Mouse (Mus musculus) erythroblast, adult 5-6 weeks (primary cell): Measurements from ENCODE around the gene Tmem266. TPM values are rescaled to one million over a fixed set of nuclear protein-coding genes. Genes with fewer than 3 reads are reported as not detected.

Experiments used
- ATAC-seq: replicated peaks from 2 replicates; pipeline ENCODE4 v1.8.0; 2016; ENCODE audit warnings: moderate number of reproducible peaks, mild to moderate bottlenecking, moderate TSS enrichment, inconsistent platforms; ENCODE audit not compliant: poor library complexity, low FRiP score, severe bottlenecking
- total RNA-seq, 2 experiments: library from RNA; stranded (forward) in 1 of 2; stranded (reverse) in 1 of 2; fragments of 150-400 nt in 1 of 2; fragments of 200-764, 138-1000 nt in 1 of 2; gene quantifications; 2 replicates each; pipeline versions ENCODE4 v1.2.3 to v1.2.4; 2015 to 2017; ENCODE audit warnings: low replicate concordance in 2 of 2

The Tmem266 gene
- total RNA-seq, 2 experiments from 2014 or later = not detected

DNA sequence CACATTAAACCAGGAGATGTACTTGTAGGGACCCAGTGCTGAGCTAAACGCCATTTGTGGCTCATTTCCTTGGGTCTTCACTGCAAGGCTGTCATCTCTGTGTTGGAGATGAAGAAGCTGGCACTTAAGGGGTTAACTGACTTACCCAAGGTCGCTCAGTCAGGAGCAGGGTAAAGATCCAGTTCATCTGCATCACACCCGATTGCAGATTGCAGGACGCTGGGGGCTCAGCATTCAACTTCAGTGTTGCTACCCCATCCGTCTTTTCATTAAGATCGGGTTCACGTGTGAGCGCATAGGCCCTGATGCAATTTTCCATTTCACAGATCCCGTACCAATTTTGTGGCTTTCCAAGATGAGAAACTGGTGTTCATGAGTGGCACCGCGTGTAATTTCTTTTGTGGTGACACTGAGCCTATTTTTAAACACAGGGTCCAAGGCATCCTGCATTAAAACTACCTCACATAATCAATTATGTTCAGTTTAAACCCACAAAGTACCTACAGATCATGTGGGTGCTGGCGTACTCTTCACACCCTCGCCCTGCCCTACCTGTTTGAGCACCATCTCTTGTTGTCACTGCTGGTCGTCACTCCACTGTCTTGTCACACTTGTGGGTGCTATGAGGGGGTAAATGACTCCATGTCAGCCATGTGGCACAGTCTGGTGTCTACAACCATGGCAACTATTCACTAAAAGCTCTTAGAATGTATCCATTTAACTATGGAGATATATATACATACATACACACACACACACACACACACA lies 1.6 kb downstream of the Tmem266 start:
- no peak for ATAC-seq

DNA sequence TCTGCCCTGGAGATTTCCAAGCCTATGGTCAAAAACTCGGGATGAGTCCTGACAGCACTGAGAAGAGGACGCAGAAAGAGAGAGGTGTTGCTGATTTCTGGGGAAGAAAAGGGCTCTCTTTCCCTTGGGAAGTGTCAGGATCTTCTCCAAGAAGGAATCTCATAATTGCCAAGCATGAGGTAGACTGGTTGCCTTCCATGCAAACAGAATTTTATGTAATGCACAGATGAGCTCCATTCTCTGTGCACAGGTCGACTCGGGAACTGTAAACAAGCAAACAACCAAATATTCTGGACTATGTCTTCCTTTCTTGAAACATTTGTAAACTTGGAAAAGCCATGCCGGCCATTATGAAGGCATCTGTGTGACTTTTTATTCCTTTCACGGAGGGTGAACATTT lies 2.7 kb downstream of the Tmem266 start:
- ATAC-seq = no peak

DNA sequence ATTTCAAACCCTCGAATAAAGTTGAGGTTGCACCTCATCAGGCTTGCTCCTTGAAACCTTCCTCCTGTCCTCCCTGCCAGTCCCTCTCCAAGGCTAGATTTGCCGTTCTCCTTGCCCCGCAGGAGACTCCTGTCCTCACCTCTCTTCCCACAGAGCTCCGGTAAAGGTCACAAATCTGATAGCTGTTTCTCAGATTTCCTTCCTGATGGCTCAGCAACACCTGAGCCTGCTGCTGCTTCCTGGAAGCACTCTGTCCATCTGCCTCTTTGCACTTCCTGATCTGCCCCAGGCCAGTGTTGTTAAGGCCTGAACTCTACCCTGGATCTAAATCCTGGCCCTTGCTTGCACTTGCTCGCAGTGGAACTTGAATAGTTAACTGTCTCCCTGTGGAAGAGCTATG lies 5.8 kb downstream of the Tmem266 start:
- no peak for ATAC-seq

GRCm38 (mm10) chr9:55332949-55333348 lies 6.2 kb downstream of the Tmem266 start:
- no peak for ATAC-seq

DNA sequence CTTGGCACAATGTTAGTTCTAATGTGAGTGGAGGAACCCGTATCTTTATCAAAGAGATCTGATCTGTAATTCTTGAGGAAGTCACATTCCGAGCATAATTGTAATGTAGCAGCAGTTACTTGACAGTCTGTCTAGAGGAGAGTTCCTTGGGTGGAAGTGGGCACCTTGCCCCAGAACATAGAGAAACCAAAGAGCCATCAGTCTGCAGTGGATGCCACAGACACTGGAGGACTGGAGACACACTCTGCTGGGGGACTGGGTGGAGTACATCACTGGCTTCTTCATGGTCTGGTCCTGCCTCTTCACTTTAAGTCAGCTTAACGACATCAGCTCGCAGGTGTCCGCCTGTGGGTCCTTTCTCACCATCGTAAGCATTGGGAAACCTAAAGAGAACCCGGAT lies 17.5 kb downstream of the Tmem266 start:
- ATAC-seq = no peak

GRCm38 (mm10) chr9:55345332-55345731 lies 18.6 kb downstream of the Tmem266 start:
- no peak for ATAC-seq

DNA sequence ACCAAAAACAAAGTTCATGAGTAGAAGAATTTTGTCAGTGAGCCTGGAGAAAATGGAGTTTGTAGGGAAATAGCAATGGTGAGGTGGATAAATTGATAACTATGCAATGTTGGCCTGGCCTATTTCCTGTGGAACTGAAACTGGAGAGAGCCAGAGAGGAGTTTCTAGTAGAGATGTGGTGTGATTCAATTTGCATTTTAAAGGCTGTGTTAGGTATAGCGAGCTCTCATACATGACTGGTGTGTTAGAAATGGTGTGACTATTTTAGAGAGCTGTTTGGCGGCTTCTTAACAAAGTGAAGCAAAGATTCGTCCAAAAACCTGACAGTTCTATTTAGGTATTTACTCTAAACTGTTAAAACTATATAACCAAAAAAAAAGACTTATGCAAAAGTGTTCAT lies 22.0 kb downstream of the Tmem266 start:
- no peak for ATAC-seq

- no peak for ATAC-seq
These were observed 28.0 kb downstream of the Tmem266 start for GRCm38 (mm10) chr9:55354686-55355085.

DNA sequence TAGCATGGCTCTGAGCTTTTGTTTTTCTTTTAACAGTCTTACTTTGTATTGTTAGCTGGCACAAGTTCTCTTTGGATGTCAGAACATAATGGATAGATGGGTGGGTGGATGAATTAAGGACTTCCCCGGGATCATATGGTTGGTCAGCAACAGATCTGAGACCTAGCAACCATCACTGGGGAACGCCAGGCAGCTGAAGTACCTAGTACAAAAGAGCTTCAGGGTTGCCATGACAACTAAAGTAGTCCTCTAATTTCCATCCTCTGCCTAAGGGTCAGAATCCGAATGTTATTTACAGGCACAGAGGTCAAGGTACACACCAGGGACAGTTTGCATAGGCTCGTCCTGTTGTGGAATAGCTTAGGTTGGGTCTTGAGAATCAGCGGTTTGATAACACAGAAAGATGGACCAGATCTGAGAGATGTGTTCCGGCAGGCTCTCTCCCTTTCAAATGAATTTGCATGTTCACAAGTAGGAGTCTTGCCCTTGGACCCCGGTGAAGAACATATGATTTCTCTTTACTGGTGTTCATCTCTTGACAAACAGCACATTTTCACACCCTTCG lies 28.6 kb downstream of the Tmem266 start:
- no peak for ATAC-seq

DNA sequence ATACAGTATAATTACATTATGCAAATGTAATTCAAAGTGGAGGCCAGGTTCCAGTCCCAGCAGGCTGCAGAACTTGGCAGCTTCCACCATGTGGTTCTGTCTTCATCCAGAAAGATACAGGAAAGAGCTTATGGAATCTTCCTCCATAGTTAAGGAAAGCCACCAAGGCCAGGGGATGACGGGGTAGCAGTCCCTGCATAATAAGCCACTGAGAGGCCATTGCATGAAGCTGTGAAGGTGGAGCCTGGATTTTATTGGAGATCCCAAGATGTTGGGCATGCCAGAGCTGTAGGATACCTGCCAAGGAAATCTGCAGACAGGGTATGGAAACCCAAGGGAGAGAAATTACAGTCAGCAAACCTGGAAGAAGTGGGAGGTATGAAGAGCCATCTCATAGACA lies 30.5 kb downstream of the Tmem266 start:
- ATAC-seq = no peak

DNA sequence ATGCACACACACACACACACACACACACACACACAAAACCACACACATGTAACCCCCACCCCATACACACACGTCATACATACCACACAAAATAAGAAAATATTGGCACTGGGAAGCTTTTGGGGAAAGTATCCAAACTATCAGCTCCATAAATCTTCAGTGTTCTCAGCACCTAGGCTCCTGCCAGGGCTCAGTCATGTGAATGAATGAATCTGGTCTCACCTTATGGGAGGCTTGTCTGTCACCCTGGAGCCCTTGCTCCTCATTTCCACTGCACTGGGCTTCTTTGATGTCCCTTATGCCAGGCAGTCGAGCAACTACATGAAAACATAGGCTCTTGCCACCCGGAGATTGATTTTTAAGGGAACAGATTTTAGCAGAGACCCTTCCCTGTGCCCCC lies 33.7 kb downstream of the Tmem266 start:
- no peak for ATAC-seq

DNA sequence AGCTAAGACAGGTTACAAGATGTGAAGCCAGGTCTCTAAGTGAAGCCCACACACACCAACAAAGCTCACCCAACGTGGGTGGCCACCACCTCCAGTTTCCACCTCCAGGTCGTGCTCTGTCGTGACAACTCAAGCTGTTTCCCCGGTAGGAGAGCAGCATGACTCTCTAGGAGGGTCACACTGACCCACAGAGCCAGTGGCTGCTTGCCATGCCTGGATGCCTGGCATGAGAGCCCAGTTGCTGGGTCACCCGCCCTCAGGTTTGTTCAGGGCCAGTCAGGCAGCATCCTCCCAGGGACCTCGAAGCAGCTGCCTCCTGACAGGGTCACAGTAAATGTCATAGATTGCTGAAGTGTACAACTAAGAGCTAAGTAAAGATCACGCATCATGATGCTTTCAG lies 34.1 kb downstream of the Tmem266 start:
- no peak for ATAC-seq

DNA sequence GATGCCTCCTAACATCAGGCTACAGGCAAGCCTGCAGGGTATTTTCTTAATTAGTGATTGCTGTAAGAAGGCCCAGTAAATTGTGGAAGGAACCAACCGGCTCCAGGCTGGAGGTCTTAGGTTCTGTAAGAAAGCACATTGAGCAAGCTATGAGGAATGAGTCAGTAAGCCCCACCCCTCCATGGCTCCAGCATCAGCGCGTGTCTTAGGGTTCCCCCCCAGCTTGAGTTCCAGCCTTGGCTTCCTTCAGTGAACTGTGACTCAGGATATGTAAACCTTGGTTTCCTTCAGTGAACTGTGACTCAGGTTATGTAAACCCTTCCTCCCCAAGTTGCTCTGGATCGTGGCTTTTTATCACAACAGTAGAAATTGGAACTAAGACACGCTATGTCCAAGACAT lies 35.3 kb downstream of the Tmem266 start:
- no peak for ATAC-seq

DNA sequence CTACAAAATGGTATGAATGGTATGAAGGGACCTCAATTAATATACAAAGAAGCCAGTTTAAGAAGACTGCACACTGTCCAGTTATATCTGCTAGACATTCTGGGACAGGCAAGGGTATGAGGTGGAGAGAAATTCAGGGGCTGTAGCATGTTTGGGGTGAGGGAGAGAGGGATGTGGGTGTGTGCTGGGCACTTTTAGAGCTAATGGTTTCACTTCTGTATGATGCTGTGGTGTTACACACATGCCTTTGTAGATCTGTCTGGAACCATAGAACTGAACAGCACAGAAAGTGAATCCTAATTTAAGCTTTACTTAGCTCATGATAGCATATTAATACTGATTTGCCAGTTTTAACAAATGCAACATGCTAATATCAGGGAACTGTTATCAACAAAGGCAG lies 37.0 kb downstream of the Tmem266 start:
- ATAC-seq = no peak

- no peak for ATAC-seq
These were observed 41.3 kb downstream of the Tmem266 start for GRCm38 (mm10) chr9:55368011-55368410.

DNA sequence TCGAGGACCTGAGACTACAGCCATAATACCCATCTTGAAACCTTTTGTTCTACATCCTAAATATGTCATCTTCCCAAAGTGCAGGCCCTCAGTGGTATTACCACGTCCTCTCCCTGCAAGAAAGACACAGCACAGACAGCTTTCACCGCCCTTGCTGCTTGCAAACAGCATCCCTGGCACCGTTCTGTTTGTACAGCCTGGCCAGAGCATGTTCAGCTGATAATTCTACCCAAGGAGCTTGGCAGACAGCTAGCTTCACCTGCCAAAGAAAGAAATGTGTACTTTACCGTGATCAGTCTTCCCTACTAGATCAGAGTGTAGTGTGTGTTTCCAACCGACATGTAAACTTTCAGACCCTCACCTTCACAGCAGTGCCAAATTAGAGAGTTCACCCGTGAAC lies 45.2 kb downstream of the Tmem266 start:
- no peak for ATAC-seq

- no peak for ATAC-seq
These were observed 51.0 kb downstream of the Tmem266 start for GRCm38 (mm10) chr9:55377603-55378250.

DNA sequence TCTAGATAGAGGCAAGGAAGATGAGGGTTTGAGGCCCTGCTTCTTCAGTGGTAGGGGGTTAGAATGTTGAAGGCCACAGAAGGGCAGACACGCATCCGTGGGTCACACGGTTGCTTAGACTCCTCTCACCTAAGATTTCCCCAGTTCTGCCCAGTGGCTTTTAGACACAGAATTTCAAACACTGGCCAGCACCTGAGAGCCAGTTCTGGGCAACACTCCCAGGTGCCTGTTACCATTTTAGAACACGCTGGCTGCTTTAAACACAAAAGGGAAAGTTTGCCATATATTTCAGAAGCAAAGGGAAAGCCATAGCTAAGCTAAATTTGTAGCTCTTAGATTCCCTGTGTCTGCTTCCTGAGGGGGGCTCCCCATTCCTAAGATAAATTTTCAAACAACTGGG lies 54.7 kb downstream of the Tmem266 start:
- no peak for ATAC-seq

GRCm38 (mm10) chr9:55382441-55382840 lies 55.7 kb downstream of the Tmem266 start:
- ATAC-seq = peak; percentile 76

DNA sequence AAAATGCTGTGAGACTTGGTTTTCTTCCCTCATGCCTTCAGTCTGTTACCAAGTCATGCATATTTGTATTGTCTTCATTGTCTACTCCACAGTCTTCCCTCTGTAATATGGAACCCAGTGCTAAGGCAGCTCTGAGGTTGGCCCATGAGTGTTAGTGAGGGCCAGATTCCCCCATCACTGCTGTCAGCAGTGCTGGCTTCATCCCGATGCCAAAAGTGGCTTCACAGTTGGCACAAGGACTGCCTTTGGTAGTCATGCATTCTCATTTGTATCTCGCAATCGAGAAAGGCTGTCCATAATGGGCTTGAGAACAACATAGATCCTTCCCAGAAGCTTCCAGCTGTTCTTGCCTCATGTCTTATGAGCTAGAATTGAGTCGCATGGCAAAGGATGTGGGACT lies 59.4 kb downstream of the Tmem266 start:
- ATAC-seq = no peak

DNA sequence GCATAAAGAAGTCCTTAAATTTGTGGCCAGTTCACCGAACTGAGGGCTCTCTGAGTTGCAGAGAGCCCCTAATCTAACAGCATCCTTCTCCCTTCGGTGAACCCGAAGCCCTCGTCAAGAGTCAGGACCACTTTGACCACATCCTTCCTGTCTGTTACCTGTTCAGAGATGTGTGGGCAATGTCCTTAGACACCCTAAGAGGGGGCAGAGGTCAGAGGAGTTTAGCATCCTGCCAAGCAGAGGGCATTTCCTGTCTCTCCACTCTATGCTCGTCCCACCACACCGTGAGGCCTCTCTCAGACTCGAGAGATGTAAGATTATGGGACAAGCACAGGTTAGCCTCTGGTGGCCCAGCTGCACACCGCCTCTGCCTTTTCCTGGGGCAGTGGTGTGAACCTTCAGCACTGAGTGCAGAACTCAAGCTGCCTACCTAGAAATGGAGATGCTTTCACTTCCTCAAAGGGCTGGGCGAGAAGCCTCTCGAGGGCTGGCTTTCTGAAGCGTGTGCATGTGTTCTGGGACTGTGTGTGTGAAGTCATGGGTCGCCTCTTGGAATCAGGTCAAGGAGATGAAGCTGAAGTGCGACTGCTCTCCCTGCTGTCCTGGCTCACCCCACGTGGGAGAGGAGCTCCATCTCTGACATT lies 61.3 kb downstream of the Tmem266 start:
- no peak for ATAC-seq
